Mouse (Mus musculus) hindbrain, embryonic 12.5 days (tissue): ENCODE data around the gene Aprt. TPM values are rescaled to one million over a fixed set of nuclear protein-coding genes. Genes with fewer than 3 reads are reported as not detected.
"Not testable (repeated sequence)": the region's sequence is repeated elsewhere in the genome, so short reads cannot be mapped to it uniquely, and the experiment has no call there.

Experiments used
- ATAC-seq: fragments of 200-750 bp; cut with Nextera tagmentation; 2 replicates; pipeline ENCODE4 v1.8.0; 2017; ENCODE audit warnings: moderate TSS enrichment; ENCODE audit not compliant: low FRiP score
- H3K27ac ChIP-seq: fragments of 300-500 bp; sonication (generic); 2 replicates; pipeline ENCODE4 v1.5.1; 2016; ENCODE audit warnings: mild to moderate bottlenecking
- H3K27me3 ChIP-seq: fragments of 300-500 bp; sonication (generic); 2 replicates; pipeline ENCODE4 v1.6.1; 2016; ENCODE audit warnings: mild to moderate bottlenecking
- H3K36me3 ChIP-seq: fragments of 300-500 bp; sonication (generic); 2 replicates; pipeline ENCODE4 v1.6.1; 2016; ENCODE audit warnings: mild to moderate bottlenecking
- H3K4me1 ChIP-seq: fragments of 300-500 bp; sonication (generic); 2 replicates; pipeline ENCODE4 v1.6.1; 2016
- H3K4me2 ChIP-seq: fragments of 300-500 bp; sonication (generic); replicated peaks from 2 replicates; pipeline ENCODE4 v1.6.1; 2016; ENCODE audit warnings: mild to moderate bottlenecking
- H3K4me3 ChIP-seq: fragments of 300-500 bp; sonication (generic); 2 replicates; pipeline ENCODE4 v1.5.1; 2016; ENCODE audit warnings: mild to moderate bottlenecking
- H3K9ac ChIP-seq: fragments of 300-500 bp; sonication (generic); 2 replicates; pipeline ENCODE4 v1.6.1; 2016; ENCODE audit warnings: mild to moderate bottlenecking, moderate library complexity
- H3K9me3 ChIP-seq: fragments of 300-500 bp; sonication (generic); replicated peaks from 2 replicates; pipeline ENCODE4 v1.6.1; 2016; ENCODE audit warnings: mild to moderate bottlenecking
- WGBS: fragments of 180-500 bp; shearing (Covaris S2); methylation state at CpG from one replicate; pipeline ENCODE4 v1.1.7; 2016; 5-methylcytosine and 5-hydroxymethylcytosine counted together
- polyA plus RNA-seq: library from polyadenylated mRNA; unstranded; fragments of >200 nt; fragmentation: Nextera tagmentation; extraction: Ambion mirVana; gene quantifications from 2 replicates; pipeline ENCODE4 v1.2.1, GENCODE M21; 2016

Aprt gene
- polyA plus RNA-seq, 1 experiment from 2014 or later = 185 TPM

DNA sequence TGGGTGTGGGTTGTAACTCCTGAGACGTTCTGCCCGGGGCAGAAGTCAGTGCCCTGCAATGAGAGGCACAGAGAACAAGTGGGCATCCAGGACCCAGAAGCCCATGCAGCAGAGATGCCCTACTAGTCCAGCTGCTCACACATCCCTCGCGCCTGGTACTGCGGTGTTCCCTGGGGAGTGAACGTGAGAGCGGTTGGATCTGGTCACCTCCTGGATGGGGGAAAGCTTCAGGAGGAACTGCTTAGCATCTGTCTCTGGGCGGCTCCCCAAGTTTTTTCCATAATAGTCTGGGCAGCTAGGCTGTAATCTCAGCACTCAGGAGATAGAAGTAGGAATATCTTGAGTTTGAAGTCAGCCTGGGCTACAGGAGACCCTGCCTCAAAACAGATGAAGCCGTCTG, 8.3 kb upstream of the Aprt start:
- no peak for ATAC-seq
- no peaks in the 10 kb centered on the region for H3K9me3 ChIP-seq
- no peaks in the 10 kb centered on the region for H3K27me3 ChIP-seq
- H3K4me2 ChIP-seq = no peak overlapping the region
- 87% methylated on average over 9 of the region's 9 CpGs for WGBS
- H3K9ac ChIP-seq = no peak overlapping the region
- no peak overlapping the region for H3K27ac ChIP-seq
- no peak overlapping the region for H3K4me3 ChIP-seq
- H3K36me3 ChIP-seq = no peaks in the 10 kb centered on the region
- H3K4me1 ChIP-seq = peaks cover 10% of the 10 kb centered on the region; the same call in 1 of the 2 replicates

DNA sequence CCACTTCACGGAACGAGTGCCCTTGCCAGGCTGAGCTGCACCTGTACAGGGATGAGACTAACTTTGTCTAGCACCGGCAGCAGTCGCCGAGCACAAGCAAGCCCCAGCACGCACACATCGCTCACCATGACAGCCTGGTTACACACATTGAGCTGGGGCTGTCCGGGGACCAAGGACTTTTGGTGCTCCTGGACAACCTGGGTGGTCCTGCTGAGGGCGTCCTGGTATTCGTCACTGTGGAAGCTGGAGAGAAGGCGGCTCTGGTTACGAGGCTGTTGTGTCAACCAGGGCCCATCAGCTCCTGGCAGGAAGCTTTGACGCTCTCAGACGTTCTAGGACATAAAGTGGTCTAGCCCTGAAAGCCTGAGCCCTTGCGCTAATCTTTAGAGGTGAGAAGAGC, 4.2 kb upstream of the Aprt start:
- Histone ChIP-seq H3K4me3 (no peak overlapping the region), H3K4me2 (no peak overlapping the region), H3K36me3 (no peaks in the 10 kb centered on the region), H3K9ac (no peak overlapping the region), H3K9me3 (no peaks in the 10 kb centered on the region), H3K4me1 (peaks cover 27% of the 10 kb centered on the region), H3K27ac (no peak overlapping the region), H3K27me3 (no peaks in the 10 kb centered on the region)
- no peak for ATAC-seq
- WGBS = 75% methylated on average over 13 of the region's 15 CpGs

DNA sequence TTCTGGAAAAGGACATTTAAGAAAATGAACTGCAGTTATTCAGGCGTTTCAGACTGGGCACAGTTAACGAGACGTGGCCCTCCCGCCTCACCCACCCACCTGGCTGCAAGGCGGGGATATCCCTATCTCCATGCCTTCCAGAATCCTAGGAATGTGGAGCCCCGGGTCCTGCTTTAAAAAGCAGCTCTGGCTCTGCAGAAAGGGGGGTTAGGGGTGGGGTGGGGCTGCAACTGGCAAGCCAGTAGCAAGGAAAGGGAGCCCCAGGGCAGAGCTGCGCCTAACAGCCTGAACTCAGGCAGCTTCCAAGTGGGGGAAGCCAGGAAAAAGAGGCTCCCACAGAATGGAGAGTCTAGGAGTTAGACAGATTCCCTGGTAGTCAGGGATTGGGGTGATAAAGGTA, 2.5 kb upstream of the Aprt start:
- H3K9me3 ChIP-seq = no peaks in the 10 kb centered on the region
- H3K27ac ChIP-seq = no peak overlapping the region
- WGBS = 33% methylated on average over 7 of the region's 7 CpGs
- peaks cover 5% of the 10 kb centered on the region; the same call in 1 of the 2 replicates for H3K36me3 ChIP-seq
- H3K4me2 ChIP-seq = no peak overlapping the region
- peaks cover 37% of the 10 kb centered on the region for H3K4me1 ChIP-seq
- H3K4me3 ChIP-seq = no peak overlapping the region
- no peaks in the 10 kb centered on the region for H3K27me3 ChIP-seq
- no peak for ATAC-seq
- no peak overlapping the region for H3K9ac ChIP-seq

DNA sequence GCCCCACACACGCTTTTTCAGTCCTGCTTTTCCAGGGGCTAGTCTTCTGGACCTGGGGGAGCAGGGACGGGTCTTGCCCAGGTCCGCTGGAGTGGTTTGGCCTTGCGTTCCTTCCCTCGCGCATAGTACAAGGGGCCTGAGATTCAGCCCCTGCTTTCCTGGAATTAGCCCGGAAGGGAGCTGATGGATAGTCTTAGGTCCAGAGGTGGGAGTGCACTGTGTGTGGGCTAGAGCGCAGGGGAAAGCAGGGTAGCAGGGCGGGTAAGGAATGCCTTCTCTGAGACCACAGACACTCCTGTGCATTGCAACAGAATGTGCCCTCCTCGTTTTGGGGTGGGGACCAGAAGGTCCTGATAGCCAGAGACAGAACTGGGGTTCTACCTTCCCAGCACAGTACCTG, 407 bp upstream of the Aprt start:
- 0 out of 2 replicates have a peak, but pooled peaks have one; percentile 16 for ATAC-seq
- H3K4me2 ChIP-seq = peak overlapping the region; percentile 79
- peak overlapping the region; percentile 23; the same call in 1 of the 2 replicates for H3K9ac ChIP-seq
- no peaks in the 10 kb centered on the region for H3K27me3 ChIP-seq
- peaks cover 45% of the 10 kb centered on the region for H3K4me1 ChIP-seq
- WGBS = 47% methylated on average over 10 of the region's 10 CpGs
- H3K4me3 ChIP-seq = peak overlapping the region; percentile 65
- peaks cover 16% of the 10 kb centered on the region for H3K36me3 ChIP-seq
- H3K27ac ChIP-seq = peak overlapping the region; percentile 62; the same call in 1 of the 2 replicates
- H3K9me3 ChIP-seq = no peaks in the 10 kb centered on the region

DNA sequence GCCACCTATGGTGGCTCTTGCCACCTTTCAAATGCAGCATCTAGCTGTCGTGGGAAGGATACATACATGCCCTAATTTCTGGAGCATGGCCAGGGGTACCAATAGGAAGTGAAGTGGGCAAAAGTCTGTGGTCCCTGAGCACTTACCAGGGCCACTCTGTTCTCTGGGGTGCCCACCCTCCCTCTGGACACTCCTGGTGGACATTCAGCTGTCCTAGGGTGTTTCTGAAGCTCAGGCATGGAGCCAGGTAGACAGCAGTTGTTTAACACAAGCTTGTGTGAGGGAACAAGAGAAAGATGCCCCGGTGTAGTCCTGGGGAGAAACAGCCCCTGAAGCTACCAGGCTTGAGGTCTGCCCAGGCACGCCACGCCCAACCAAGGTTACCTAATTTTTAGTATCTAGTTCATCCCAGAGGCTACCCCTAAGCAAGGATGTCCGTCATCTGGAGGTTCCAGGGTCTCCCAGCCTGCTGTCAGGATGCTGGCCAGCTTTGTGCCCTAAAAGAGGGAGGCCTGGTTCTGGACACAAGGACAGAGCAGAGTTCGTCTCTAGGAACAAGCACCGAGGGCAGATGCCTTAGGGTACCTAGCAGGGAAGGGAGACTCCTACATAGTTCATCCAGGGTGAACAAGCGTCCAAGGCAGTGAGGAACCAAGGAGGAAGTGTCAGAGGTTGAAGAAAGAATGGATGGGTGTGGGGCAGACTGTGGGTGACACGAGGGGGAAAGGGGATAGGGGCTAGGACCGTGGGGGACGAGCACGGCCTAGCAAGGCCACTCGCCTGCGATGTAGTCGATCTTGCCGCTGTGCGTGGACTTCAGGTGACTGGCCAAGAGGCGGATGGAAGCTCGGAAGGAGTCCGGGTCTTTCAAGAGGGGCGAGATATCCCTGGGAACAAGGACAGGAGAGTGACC, 718 bp downstream of the Aprt start:
- ATAC-seq = peak; percentile 53
- Histone ChIP-seq H3K9me3 (no peaks in the 10 kb centered on the region), H3K4me1 (peaks cover 45% of the 10 kb centered on the region), H3K9ac (peak overlapping the region; percentile 79), H3K27ac (peak overlapping the region; percentile 62), H3K4me2 (peak overlapping the region; percentile 79), H3K27me3 (no peaks in the 10 kb centered on the region), H3K4me3 (peak overlapping the region; percentile 65), H3K36me3 (peaks cover 27% of the 10 kb centered on the region)
- 20% methylated on average over 21 of the region's 21 CpGs for WGBS

DNA sequence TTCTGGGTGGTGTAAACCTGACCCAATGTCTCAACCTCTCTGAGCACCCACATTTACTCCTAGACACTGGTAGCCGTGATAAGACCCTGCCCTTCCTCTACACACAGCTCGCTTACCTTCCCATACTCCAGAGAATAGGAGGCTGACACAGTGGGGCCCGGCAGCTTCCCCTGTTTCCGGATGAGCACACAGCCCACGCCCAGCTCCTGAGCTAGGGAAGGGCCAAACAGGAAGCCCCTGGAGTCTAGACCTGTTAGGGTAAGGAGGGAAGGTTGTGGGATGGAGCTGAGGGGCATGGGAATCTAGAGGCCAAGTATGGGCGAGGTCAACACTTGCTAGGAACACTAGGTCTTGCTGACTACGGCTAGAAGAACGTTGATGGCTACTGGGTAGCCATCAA, 1.4 kb downstream of the Aprt start:
- Histone ChIP-seq H3K9me3 (no peaks in the 10 kb centered on the region), H3K36me3 (peaks cover 34% of the 10 kb centered on the region), H3K4me3 (0 out of 2 replicates have a peak overlapping the region, but pooled peaks have one; percentile 65), H3K27me3 (no peaks in the 10 kb centered on the region), H3K9ac (peak overlapping the region; percentile 79; the same call in 1 of the 2 replicates), H3K27ac (no peak overlapping the region), H3K4me2 (peak overlapping the region; percentile 79), H3K4me1 (peaks cover 45% of the 10 kb centered on the region)
- 75% methylated on average over 8 of the region's 8 CpGs for WGBS
- no peak for ATAC-seq

DNA sequence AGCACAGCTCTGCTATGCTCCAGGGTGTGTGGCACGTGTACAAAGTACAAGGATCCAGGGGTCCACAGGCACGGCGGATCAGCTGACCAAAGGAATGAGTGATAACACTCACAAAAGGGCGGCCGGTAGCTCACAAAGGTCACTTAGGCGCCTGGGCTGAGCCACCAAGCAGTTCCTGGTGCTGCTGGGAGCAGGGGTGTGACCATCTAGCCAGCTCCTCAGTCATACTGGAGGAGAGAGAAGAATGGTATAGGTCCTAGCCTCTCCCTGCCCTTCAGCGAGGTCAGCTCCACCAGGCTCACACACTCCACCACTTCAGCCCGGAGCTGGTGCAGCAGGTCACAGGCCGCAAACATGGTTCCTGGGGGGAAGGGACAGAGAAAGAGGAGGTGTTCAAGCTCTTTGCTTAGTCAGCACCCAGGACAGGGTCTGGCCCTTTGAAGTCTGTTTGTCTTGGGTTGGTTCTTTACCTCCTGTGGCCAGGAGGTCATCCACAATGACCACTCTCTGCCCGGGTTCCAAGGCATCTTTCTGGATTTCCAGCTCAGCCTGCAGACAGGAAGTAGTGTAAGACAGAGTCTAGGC, 1.9 kb downstream of the Aprt start:
- 0 out of 2 replicates have a peak overlapping the region, but pooled peaks have one; percentile 40 for H3K27ac ChIP-seq
- H3K9me3 ChIP-seq = no peaks in the 10 kb centered on the region
- H3K4me2 ChIP-seq = peak overlapping the region; percentile 79; the same call in 1 of the 2 replicates
- H3K4me3 ChIP-seq = no peak overlapping the region
- 41% methylated on average over 10 of the region's 10 CpGs for WGBS
- peaks cover 39% of the 10 kb centered on the region for H3K36me3 ChIP-seq
- no peak overlapping the region for H3K9ac ChIP-seq
- no peak for ATAC-seq
- H3K27me3 ChIP-seq = no peaks in the 10 kb centered on the region
- peaks cover 43% of the 10 kb centered on the region for H3K4me1 ChIP-seq

DNA sequence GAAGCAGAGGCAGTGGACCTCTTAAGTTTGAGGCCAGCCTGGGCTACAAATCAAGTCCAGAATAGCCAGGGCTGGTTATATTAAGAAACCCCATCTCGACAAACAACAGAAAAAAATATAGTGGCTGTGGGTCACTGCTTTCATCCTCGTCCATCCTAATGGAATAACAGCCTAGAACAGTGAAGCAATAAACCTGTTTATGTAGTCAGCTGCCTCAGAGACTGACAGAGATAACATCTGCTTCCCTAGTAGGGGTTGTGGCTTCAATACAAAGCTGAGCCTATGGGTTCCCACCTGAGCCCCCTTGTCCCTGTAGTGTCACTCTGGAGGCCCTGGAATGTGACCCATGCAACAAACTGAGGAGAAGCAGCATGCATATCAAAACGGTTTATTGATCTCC, 2.4 kb downstream of the Aprt start:
- Histone ChIP-seq H3K4me2 (no peak overlapping the region), H3K9ac (no peak overlapping the region), H3K4me3 (no peak overlapping the region), H3K4me1 (peaks cover 42% of the 10 kb centered on the region), H3K9me3 (no peaks in the 10 kb centered on the region), H3K36me3 (peaks cover 43% of the 10 kb centered on the region), H3K27ac (0 out of 2 replicates have a peak overlapping the region, but pooled peaks have one; percentile 40), H3K27me3 (no peaks in the 10 kb centered on the region)
- no peak for ATAC-seq
- WGBS = 54% methylated on average over 3 of the region's 3 CpGs

DNA sequence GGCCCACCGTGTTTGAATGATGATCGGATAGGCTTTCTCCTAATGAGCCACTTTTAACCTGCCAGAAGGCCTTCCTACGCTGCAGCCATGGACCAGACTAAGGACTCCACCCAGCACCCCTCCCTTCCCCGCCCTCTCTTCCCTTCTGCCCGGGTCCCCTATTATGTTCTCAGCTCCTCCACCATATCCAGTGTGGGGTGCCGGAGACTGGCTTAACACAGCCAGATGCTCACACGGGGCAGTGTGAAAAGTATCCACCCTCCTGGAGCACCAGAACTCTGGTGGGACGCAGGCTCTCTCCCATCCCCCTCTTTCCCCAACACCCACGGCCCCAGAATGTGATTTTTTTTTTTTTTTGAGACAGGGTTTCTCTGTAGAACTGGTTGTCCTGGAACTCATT, 3.1 kb downstream of the Aprt start:
- peak overlapping the region; percentile 17; the same call in 1 of the 2 replicates for H3K27ac ChIP-seq
- no peak for ATAC-seq
- H3K4me1 ChIP-seq = peaks cover 47% of the 10 kb centered on the region
- 52% methylated on average over 9 of the region's 9 CpGs for WGBS
- H3K27me3 ChIP-seq = no peaks in the 10 kb centered on the region
- H3K9ac ChIP-seq = no peak overlapping the region
- H3K36me3 ChIP-seq = peaks cover 43% of the 10 kb centered on the region
- H3K9me3 ChIP-seq = no peaks in the 10 kb centered on the region
- no peak overlapping the region for H3K4me2 ChIP-seq
- H3K4me3 ChIP-seq = no peak overlapping the region

DNA sequence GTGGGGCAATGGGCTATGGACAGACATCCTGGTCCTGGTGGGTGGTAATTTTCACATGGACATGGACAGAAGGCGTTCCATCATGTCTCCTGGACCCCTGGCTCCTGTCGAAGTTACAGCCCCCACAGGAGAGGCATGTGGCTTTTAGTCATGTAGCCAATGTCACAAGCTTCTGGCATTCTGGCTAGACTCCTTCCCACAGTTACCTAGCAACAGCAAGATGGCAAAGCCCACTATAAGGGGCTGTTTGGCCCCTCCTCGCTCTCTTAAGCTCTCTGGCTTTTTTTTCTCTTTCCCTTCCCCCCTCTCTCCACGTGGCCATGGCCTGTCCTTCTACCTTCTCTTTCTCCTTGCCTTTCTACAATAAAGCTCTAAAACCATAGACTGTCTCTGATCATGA, 3.5 kb downstream of the Aprt start:
- Histone ChIP-seq H3K4me1 (peaks cover 49% of the 10 kb centered on the region), H3K27ac (0 out of 2 replicates have a peak overlapping the region, but pooled peaks have one; percentile 17), H3K36me3 (peaks cover 43% of the 10 kb centered on the region)
- not testable (repeated sequence) for H3K9me3 ChIP-seq, H3K4me2 ChIP-seq, H3K27me3 ChIP-seq, ATAC-seq, H3K4me3 ChIP-seq, H3K9ac ChIP-seq
- 28% methylated on average over 4 of the region's 4 CpGs for WGBS

DNA sequence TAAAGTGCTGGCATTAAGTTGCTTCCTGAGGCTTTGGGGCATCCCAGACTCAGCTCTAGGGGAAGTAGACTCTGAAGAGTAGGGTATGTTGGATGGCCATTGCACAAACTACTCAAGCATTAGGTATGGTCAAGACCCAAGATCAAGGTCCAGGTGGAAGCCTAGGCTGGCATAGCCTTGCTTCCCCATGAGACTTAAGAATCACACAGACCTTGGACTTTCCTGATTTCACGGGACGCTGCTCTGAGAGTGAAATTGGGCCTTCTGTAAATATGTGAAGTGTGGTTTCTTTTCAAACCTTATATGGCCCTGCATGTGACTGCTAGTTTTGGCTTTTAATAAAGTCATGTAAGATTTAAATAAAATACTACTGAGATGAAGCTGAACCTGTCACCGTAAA, 4.0 kb downstream of the Aprt start:
- H3K9ac ChIP-seq = no peak overlapping the region
- H3K27me3 ChIP-seq = no peaks in the 10 kb centered on the region
- no peak overlapping the region for H3K4me2 ChIP-seq
- peaks cover 43% of the 10 kb centered on the region for H3K36me3 ChIP-seq
- H3K4me3 ChIP-seq = no peak overlapping the region
- H3K9me3 ChIP-seq = no peaks in the 10 kb centered on the region
- 94% methylated on average over 3 of the region's 3 CpGs for WGBS
- peaks cover 49% of the 10 kb centered on the region for H3K4me1 ChIP-seq
- no peak for ATAC-seq
- no peak overlapping the region for H3K27ac ChIP-seq

DNA sequence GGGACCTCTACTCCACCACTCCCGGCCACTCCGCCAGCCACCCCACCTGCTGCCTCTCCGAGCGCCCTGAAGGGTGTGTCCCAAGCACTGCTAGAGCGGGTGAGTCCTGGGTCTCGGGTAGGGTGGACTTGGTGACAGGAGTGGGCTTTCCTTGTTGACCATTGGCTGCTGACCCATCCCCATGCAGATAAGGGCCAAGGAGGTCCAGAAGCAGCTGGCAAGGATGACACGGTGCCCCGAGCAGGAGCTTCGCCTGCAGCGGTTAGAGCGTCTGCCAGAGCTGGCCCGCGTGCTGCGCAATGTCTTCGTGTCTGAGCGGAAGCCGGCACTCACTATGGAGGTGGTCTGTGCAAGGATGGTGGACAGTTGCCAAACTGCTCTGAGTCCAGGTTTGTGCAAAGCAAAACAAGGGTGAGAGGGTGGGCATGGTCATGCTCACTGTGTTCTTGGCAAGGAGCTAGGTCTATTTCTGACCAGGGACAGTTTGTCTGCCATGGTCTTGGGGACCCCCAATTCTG, 4.9 kb downstream of the Aprt start:
- Histone ChIP-seq H3K36me3 (peaks cover 43% of the 10 kb centered on the region), H3K9me3 (no peaks in the 10 kb centered on the region), H3K27ac (no peak overlapping the region), H3K4me3 (no peak overlapping the region), H3K9ac (no peak overlapping the region), H3K4me2 (no peak overlapping the region), H3K4me1 (peaks cover 48% of the 10 kb centered on the region), H3K27me3 (no peaks in the 10 kb centered on the region)
- WGBS = 93% methylated on average over 17 of the region's 17 CpGs
- ATAC-seq = no peak
